Mouse (Mus musculus) small intestine, adult 2 months (tissue): ENCODE results near the gene Gm28047. TPM values are rescaled to one million over a fixed set of nuclear protein-coding genes. Genes with fewer than 3 reads are reported as not detected.

Source experiments
- H3K27ac ChIP-seq: fragments of 200-500 bp; 2 replicates; pipeline ENCODE4 v1.5.1; 2012; ENCODE audit warnings: low read depth, low read length, control low read depth, inconsistent platforms; ENCODE audit not compliant: insufficient read depth
- H3K27me3 ChIP-seq: fragments of 200-500 bp; 2 replicates; pipeline ENCODE4 v1.6.1; 2012; ENCODE audit warnings: mild to moderate bottlenecking, moderate library complexity, low read length, inconsistent platforms; ENCODE audit not compliant: control insufficient read depth, insufficient read depth
- H3K36me3 ChIP-seq: fragments of 200-500 bp; 2 replicates; pipeline ENCODE4 v1.6.1; 2012; ENCODE audit warnings: mild to moderate bottlenecking, low read length, control low read depth, inconsistent platforms; ENCODE audit not compliant: control insufficient read depth, insufficient read depth
- H3K4me1 ChIP-seq: fragments of 200-500 bp; 2 replicates; pipeline ENCODE4 v1.6.1; 2012; ENCODE audit warnings: low read length, inconsistent platforms, mixed read lengths; ENCODE audit not compliant: control insufficient read depth, insufficient read depth, insufficient read length
- H3K4me3 ChIP-seq: fragments of 200-500 bp; 2 replicates; pipeline ENCODE4 v1.5.1; 2012; ENCODE audit warnings: low read depth, mild to moderate bottlenecking, control low read depth, inconsistent platforms, low read length, moderate library complexity
- CTCF ChIP-seq: fragments of 200-500 bp; IDR thresholded peaks from 2 replicates; pipeline ENCODE4 v1.5.1; 2012; ENCODE audit warnings: low read depth, mild to moderate bottlenecking, control low read depth, inconsistent platforms, low read length, moderate library complexity, mixed read lengths; ENCODE audit not compliant: insufficient replicate concordance, insufficient read length; ENCODE audit errors: extremely low read depth
- POLR2A ChIP-seq: fragments of 200-500 bp; IDR thresholded peaks from 2 replicates; pipeline ENCODE4 v1.6.1; 2012; ENCODE audit warnings: low read depth, mild to moderate bottlenecking, control low read depth, inconsistent platforms, low read length, moderate library complexity
- WGBS: fragments of 180-500 bp; shearing (Covaris S2); methylation state at CpG from one replicate; pipeline ENCODE4 v1.1.7; 2018; 5-methylcytosine and 5-hydroxymethylcytosine counted together
- polyA plus RNA-seq: library from polyadenylated mRNA; depleted of rRNA; stranded (reverse); fragments of >200 nt; gene quantifications from 2 replicates; pipeline ENCODE4 v1.2.3, GENCODE M21; 2012; rRNA removed

The Gm28047 gene
- polyA plus RNA-seq, 1 experiment: not detected

DNA sequence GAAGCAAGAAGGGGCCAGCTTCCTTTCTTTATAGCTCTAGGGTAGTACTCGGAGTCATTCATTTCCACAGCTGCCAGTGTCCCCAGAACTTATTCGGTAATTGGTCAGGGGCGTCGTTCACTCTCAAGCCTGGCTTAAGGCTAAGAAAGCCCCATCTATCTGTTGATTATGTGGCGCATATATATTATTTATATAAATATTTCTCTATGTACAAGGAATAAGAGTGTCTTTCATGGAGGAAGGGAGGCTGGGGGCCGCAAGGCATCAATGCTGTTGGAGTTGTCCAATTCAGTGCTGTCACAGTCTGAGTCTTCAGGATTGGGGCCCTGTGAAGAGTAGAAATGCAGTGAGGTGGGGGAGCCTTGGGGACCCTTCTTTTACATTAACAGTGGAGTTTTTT, 125.0 kb downstream of the Gm28047 start:
- Histone ChIP-seq H3K27me3 (no peaks in the 10 kb centered on the region), H3K4me3 (no peak overlapping the region), H3K27ac (no peak overlapping the region), H3K36me3 (peaks cover 56% of the 10 kb centered on the region), H3K4me1 (peaks cover 15% of the 10 kb centered on the region)
- TF ChIP-seq CTCF (no peak), POLR2A (no peak)
- WGBS: 80% methylated on average over 6 of the region's 6 CpGs

DNA sequence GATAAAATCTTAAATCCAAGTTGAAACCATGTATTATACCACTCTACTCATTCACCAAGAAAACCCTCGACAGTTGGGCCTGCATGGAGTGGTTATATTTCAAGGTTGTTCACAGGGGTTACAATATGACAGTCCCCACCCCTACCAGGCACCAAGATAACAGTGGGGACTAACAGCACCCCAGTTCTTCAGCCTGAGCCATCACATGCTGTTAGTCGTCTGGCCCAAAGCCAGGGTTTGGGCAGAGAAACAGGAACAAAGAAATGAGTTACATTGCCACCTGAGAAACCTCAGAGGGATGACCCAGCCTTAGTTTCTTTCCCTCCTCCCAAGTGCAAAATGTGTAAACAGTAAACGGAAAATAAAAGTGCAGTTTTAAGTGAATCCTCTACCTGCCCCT, 125.5 kb downstream of the Gm28047 start:
- Histone ChIP-seq H3K27ac (no peak overlapping the region), H3K4me1 (peaks cover 15% of the 10 kb centered on the region), H3K36me3 (peaks cover 58% of the 10 kb centered on the region), H3K4me3 (no peak overlapping the region), H3K27me3 (no peaks in the 10 kb centered on the region)
- TF ChIP-seq CTCF: no peak
- TF ChIP-seq POLR2A: no peak
- WGBS: 29% methylated on average over 3 of the region's 3 CpGs

DNA sequence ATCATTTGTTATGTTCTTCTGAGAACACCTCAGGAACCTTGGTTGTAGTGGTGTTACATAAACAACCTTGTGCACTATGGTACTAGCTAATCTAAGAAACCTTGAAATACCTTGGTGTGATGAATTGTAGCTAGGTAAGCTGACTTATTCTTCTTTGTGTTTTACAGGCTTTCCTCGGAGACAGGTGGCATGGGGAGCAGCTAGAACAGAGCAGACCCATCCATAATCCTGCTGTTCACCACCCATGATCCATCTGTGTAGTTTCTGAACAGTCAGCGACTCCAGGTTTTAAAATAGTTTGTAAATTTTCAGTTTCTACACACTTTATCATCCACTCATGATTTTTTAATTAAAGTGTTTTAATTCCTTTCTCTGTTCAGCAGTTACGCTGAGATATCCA, 126.5 kb downstream of the Gm28047 start:
- H3K27me3 ChIP-seq: no peaks in the 10 kb centered on the region
- no peak overlapping the region for H3K27ac ChIP-seq
- WGBS: 75% methylated on average over 3 of the region's 3 CpGs
- TF ChIP-seq POLR2A (no peak), CTCF (no peak)
- no peak overlapping the region for H3K4me3 ChIP-seq
- peaks cover 15% of the 10 kb centered on the region for H3K4me1 ChIP-seq
- H3K36me3 ChIP-seq: peaks cover 57% of the 10 kb centered on the region

DNA sequence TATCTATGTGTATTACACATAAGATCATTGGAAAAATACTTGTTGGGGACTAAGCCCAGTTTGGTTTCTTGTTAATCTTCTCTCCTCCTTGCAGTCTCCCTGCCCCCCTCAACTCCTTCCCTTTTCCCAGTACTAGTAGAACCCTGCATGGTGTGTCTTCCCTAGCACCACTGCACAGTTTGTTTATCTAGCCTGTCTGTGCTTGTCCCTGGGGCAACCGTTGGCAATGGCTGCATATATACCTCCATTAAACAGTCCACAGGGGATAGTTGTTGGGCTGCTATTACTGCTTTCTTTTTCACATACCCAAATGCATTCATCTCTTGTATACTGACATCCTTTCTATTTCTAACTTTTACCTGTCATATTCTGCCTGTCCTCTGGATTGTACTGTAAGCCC, 137.2 kb downstream of the Gm28047 start:
- H3K4me1 ChIP-seq: no peaks in the 10 kb centered on the region
- H3K4me3 ChIP-seq: no peak overlapping the region
- H3K27ac ChIP-seq: no peak overlapping the region
- no peaks in the 10 kb centered on the region for H3K27me3 ChIP-seq
- TF ChIP-seq POLR2A (no peak), CTCF (no peak)
- 68% methylated on average over 1 of the region's 1 CpGs for WGBS
- H3K36me3 ChIP-seq: peaks cover 68% of the 10 kb centered on the region

DNA sequence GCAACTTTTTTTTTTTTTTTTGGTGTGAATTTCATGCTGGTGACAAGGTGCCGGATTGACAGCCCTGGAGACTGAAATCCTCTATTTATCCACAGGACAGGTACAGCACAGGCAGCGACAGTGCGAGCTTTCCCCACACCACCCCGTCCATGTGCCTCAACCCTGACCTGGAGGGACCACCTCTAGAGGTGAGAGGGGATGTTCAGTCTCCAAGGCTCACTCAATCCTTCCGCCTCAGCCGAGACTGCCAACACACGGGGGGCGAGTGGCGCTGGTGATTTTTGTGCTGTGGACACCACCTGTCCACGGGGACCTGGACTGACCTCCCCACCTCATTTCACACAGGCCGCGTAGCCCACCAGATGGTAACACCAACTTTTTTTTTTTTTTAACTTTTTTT, 139.0 kb downstream of the Gm28047 start:
- WGBS: 90% methylated on average over 12 of the region's 12 CpGs

DNA sequence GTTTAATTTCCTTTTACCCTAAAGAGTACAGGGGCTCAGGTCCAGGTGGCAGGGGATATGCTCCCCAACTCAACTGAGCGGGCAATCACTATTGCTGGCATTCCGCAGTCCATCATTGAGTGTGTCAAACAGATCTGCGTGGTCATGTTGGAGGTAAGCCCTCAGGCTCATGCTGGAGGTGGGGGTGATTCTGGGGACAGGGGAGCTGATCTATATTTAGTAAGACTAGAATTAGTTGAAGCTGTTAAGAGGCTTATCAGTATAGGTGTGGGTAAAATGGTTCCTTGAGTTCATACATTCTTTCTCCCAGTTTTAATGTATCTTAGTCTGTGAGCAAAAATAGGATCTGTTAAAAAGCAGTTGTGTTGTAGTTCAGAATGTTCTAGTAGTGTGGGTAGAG, 141.7 kb downstream of the Gm28047 start:
- 93% methylated on average over 3 of the region's 3 CpGs for WGBS
- Histone ChIP-seq H3K36me3 (peaks cover 67% of the 10 kb centered on the region), H3K27ac (no peak overlapping the region), H3K27me3 (no peaks in the 10 kb centered on the region), H3K4me3 (no peak overlapping the region), H3K4me1 (no peaks in the 10 kb centered on the region)
- no peak for TF ChIP-seq POLR2A
- TF ChIP-seq CTCF: no peak

More for the DNA sequence above, 139.0 kb downstream of the Gm28047 start:
- no peak overlapping the region for H3K27ac ChIP-seq
- H3K4me1 ChIP-seq: no peaks in the 10 kb centered on the region
- no peak overlapping the region for H3K4me3 ChIP-seq
- TF ChIP-seq CTCF (no peak), POLR2A (no peak)
- peaks cover 67% of the 10 kb centered on the region for H3K36me3 ChIP-seq
- H3K27me3 ChIP-seq: no peaks in the 10 kb centered on the region

DNA sequence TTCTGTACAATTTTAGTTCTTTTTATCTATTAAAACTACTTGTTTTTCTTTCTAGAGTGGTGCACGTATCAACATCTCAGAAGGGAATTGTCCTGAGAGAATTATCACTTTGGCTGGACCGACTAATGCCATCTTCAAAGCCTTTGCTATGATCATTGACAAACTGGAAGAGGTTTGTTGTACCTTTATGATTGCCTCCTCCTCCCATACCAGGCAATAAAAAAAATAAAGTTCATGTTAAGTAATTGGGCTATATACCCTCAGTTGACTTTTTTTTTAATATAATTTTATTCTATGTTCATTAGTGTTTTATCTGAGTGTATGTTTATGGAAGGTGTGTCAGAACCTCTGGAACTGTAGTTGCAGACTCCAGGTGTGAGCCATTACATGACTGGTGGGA, 150.3 kb downstream of the Gm28047 start:
- Histone ChIP-seq H3K4me3 (no peak overlapping the region), H3K36me3 (peaks cover 45% of the 10 kb centered on the region), H3K27me3 (no peaks in the 10 kb centered on the region), H3K4me1 (peaks cover 4% of the 10 kb centered on the region; the same call in 1 of the 2 replicates), H3K27ac (no peak overlapping the region)
- 85% methylated on average over 2 of the region's 2 CpGs for WGBS
- TF ChIP-seq CTCF (no peak), POLR2A (no peak)

Other genes with a start within 250 kb of the Gm28047 start
- 7.0 and 13.8 TPM in 2 replicates for gene Sp1, start 218.9 kb downstream of the Gm28047 start, polyA plus RNA-seq
- 0.18 and 2.7 TPM in 2 replicates for gene Amhr2, start 179.7 kb downstream of the Gm28047 start, polyA plus RNA-seq
- gene Prr13, start 166.0 kb downstream of the Gm28047 start, polyA plus RNA-seq: 351 and 585 TPM in 2 replicates
- gene Pcbp2, start 154.5 kb downstream of the Gm28047 start, polyA plus RNA-seq: 215 and 442 TPM in 2 replicates
- not detected in 2 replicates for gene Gm10337, start 121.3 kb downstream of the Gm28047 start, polyA plus RNA-seq
- gene Map3k12, start 108.0 kb downstream of the Gm28047 start, polyA plus RNA-seq: 1.4 and 2.1 TPM in 2 replicates
- 43.2 and 71.1 TPM in 2 replicates for gene Tarbp2, start 106.9 kb downstream of the Gm28047 start, polyA plus RNA-seq
- 2.3 and 2.7 TPM in 2 replicates for gene Npff, start 100.1 kb downstream of the Gm28047 start, polyA plus RNA-seq
- gene Atf7, start 397 bp upstream of the Gm28047 start, polyA plus RNA-seq: 20.4 and 38.6 TPM in 2 replicates
- gene Atp5g2, start 47.3 kb upstream of the Gm28047 start, polyA plus RNA-seq: 110 and 295 TPM in 2 replicates
- gene Calcoco1, start 97.1 kb upstream of the Gm28047 start, polyA plus RNA-seq: 7.1 and 15.6 TPM in 2 replicates